Comparison of ENCODE assay signal across 8 mouse cellular contexts in the genomic region with DNA sequence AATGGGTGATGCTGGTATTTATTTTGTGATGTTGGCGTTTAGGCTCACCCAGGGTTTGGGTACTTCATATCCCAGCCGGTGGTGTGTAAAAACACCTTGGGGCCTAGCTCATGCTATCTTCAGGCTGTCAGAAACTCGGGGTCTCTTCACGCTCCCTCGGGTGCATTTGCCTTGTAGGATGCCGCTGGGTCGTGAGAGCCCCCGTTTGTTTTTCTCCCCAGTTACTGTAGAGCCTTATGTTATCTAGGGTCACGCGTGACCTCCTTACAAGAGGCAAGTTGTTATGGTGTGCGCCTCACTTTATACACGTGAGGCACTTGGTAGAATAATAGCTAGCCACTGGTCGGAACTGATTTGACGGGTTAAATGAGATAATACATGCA. TPM values are rescaled to one million over a fixed set of nuclear protein-coding genes. Genes with fewer than 3 reads are reported as not detected.
DNase-seq lines count a peak whose midpoint lies in the region; ATAC-seq lines count a peak whose summit lies in the region.

No protein-coding gene starts in this region.

- H3K4me2 ChIP-seq in neural tube, embryonic 11.5 days (ENCODE audit: low read depth) = peak overlapping the region; percentile 47
- peak overlapping the region; percentile 69 for H3K4me2 ChIP-seq in limb, embryonic 15.5 days
- peak overlapping the region; percentile 72 for H3K4me2 ChIP-seq in stomach, embryonic 14.5 days (replicated peaks; ENCODE audit: low read depth, low read length)

- H3K27ac ChIP-seq in neural tube, embryonic 11.5 days (ENCODE audit: low read depth, low read length) = no peak overlapping the region
- H3K27ac ChIP-seq in forebrain, embryonic 10.5 days = peak overlapping the region; percentile 86
- peak overlapping the region; percentile 9; the same call in 1 of the 2 replicates for H3K27ac ChIP-seq in limb, embryonic 15.5 days
- H3K27ac ChIP-seq in stomach, embryonic 14.5 days (ENCODE audit: low read length) = no peak overlapping the region

- peak overlapping the region; percentile 75 for H3K4me3 ChIP-seq in neural tube, embryonic 11.5 days (ENCODE audit: low read depth, low read length)
- peak overlapping the region; percentile 85 for H3K4me3 ChIP-seq in forebrain, embryonic 10.5 days
- H3K4me3 ChIP-seq in limb, embryonic 15.5 days = peak overlapping the region; percentile 70
- peak overlapping the region; percentile 82 for H3K4me3 ChIP-seq in stomach, embryonic 14.5 days (ENCODE audit: low read depth, low read length)

- H3K4me1 ChIP-seq in neural tube, embryonic 11.5 days (ENCODE audit: control insufficient read depth, insufficient read depth, low read length) = no peaks in the 10 kb centered on the region; the same call in 1 of the 2 replicates
- peaks cover 8% of the 10 kb centered on the region for H3K4me1 ChIP-seq in forebrain, embryonic 10.5 days
- peaks cover 8% of the 10 kb centered on the region for H3K4me1 ChIP-seq in limb, embryonic 15.5 days
- 0 out of 2 replicates have a peak, but pooled peaks cover 4% of the 10 kb centered on the region for H3K4me1 ChIP-seq in stomach, embryonic 14.5 days (ENCODE audit: control insufficient read depth, insufficient read depth, low read length)

- H3K36me3 ChIP-seq in neural tube, embryonic 11.5 days (ENCODE audit: control insufficient read depth, insufficient read depth, low read length) = peaks cover 11% of the 10 kb centered on the region
- H3K36me3 ChIP-seq in forebrain, embryonic 10.5 days (replicated peaks) = peaks cover 37% of the 10 kb centered on the region
- peaks cover 33% of the 10 kb centered on the region for H3K36me3 ChIP-seq in limb, embryonic 15.5 days
- H3K36me3 ChIP-seq in stomach, embryonic 14.5 days (ENCODE audit: control insufficient read depth, insufficient read depth, low read length) = peaks cover 31% of the 10 kb centered on the region

- peak; percentile 64 for ATAC-seq in neural tube, embryonic 11.5 days (ENCODE audit: insufficient read depth, low FRiP score, low TSS enrichment)
- ATAC-seq in limb, embryonic 15.5 days (ENCODE audit: insufficient number of reproducible peaks, low FRiP score, low TSS enrichment, low read depth) = no peak
- ATAC-seq in stomach, embryonic 14.5 days (ENCODE audit: insufficient number of reproducible peaks, insufficient read depth, low FRiP score, low read depth) = peak; percentile 39

- DNase-seq in neural tube, embryonic 11.5 days (ENCODE audit: low spot score) = no peak
- no peak for DNase-seq in neural tube, embryonic 10.5 days (ENCODE audit: extremely low spot score, low spot score)
- DNase-seq in forebrain, embryonic 10.5 days (ENCODE audit: extremely low spot score, low spot score) = peak; percentile 19
- DNase-seq in gastrocnemius, adult 18-20 months (ENCODE audit: low spot score) = no peak
- no peak for DNase-seq in thymus, postnatal 14 days
- no peak for DNase-seq in right cerebral cortex, adult 2 months (ENCODE audit: low spot score in 2 of 2)

- peak overlapping the region; percentile 73 for H3K9ac ChIP-seq in neural tube, embryonic 11.5 days (ENCODE audit: low read length)
- H3K9ac ChIP-seq in limb, embryonic 15.5 days = peak overlapping the region; percentile 77
- peak overlapping the region; percentile 72 for H3K9ac ChIP-seq in stomach, embryonic 14.5 days (replicated peaks; ENCODE audit: low read depth, low read length)

- 3% methylated on average over 14 of the region's 14 CpGs for WGBS in neural tube, embryonic 11.5 days
- WGBS in forebrain, embryonic 10.5 days = 2% methylated on average over 14 of the region's 14 CpGs
- WGBS in limb, embryonic 15.5 days = 1% methylated on average over 14 of the region's 14 CpGs
- WGBS in stomach, embryonic 14.5 days = 2% methylated on average over 14 of the region's 14 CpGs

- H3K27me3 ChIP-seq in neural tube, embryonic 11.5 days (ENCODE audit: control insufficient read depth, insufficient read depth, low read length) = no peaks in the 10 kb centered on the region
- H3K27me3 ChIP-seq in forebrain, embryonic 10.5 days (ENCODE audit: poor library complexity, severe bottlenecking) = no peaks in the 10 kb centered on the region
- no peaks in the 10 kb centered on the region for H3K27me3 ChIP-seq in limb, embryonic 15.5 days
- no peaks in the 10 kb centered on the region for H3K27me3 ChIP-seq in stomach, embryonic 14.5 days (ENCODE audit: control insufficient read depth, insufficient read depth, low read length)

- H3K9me3 ChIP-seq in neural tube, embryonic 11.5 days (ENCODE audit: control insufficient read depth, low read length) = no peaks in the 10 kb centered on the region
- H3K9me3 ChIP-seq in forebrain, embryonic 10.5 days = no peaks in the 10 kb centered on the region
- no peaks in the 10 kb centered on the region for H3K9me3 ChIP-seq in limb, embryonic 15.5 days
- no peaks in the 10 kb centered on the region for H3K9me3 ChIP-seq in stomach, embryonic 14.5 days (ENCODE audit: control insufficient read depth, low read depth, low read length)

RNA-seq across cellular contexts. Expression of gene Ddx47, which starts 0.3 kb away (rescaled TPM):
- polyA plus RNA-seq in neural tube, embryonic 11.5 days (2014; fragmentation: Nextera tagmentation; extraction: Ambion mirVana) = 109 and 112 TPM in 2 replicates
- polyA plus RNA-seq in forebrain, embryonic 10.5 days (2016; fragmentation: Nextera tagmentation; extraction: Ambion mirVana) = 115 and 116 TPM in 2 replicates
- 101 and 104 TPM in 2 replicates for polyA plus RNA-seq in limb, embryonic 15.5 days (2015; fragmentation: Nextera tagmentation; extraction: Ambion mirVana)
- 107 and 111 TPM in 2 replicates for polyA plus RNA-seq in stomach, embryonic 14.5 days (2014; fragmentation: Nextera tagmentation; extraction: Ambion mirVana)
- total RNA-seq in gastrocnemius, adult 18-20 months (2021) = 10 to 100 TPM; 24.3 to 24.9 TPM

RNA-seq across cellular contexts. Expression of gene Apold1, which starts 30.2 kb away (rescaled TPM):
- 2.8 and 3.2 TPM in 2 replicates for polyA plus RNA-seq in neural tube, embryonic 11.5 days (2014; fragmentation: Nextera tagmentation; extraction: Ambion mirVana)
- polyA plus RNA-seq in forebrain, embryonic 10.5 days (2016; fragmentation: Nextera tagmentation; extraction: Ambion mirVana) = 2.5 and 3.1 TPM in 2 replicates
- 5.4 and 5.9 TPM in 2 replicates for polyA plus RNA-seq in limb, embryonic 15.5 days (2015; fragmentation: Nextera tagmentation; extraction: Ambion mirVana)
- 3.5 and 4.0 TPM in 2 replicates for polyA plus RNA-seq in stomach, embryonic 14.5 days (2014; fragmentation: Nextera tagmentation; extraction: Ambion mirVana)
- total RNA-seq in gastrocnemius, adult 18-20 months (2021) = 1 to 10 TPM; 1.6 to 4.9 TPM

RNA-seq across cellular contexts. Expression of gene Gprc5a, which starts 53.7 kb away (rescaled TPM):
- 5.8 and 7.5 TPM in 2 replicates for polyA plus RNA-seq in neural tube, embryonic 11.5 days (2014; fragmentation: Nextera tagmentation; extraction: Ambion mirVana)
- polyA plus RNA-seq in forebrain, embryonic 10.5 days (2016; fragmentation: Nextera tagmentation; extraction: Ambion mirVana) = 3.8 and 4.0 TPM in 2 replicates
- 10.0 and 11.8 TPM in 2 replicates for polyA plus RNA-seq in limb, embryonic 15.5 days (2015; fragmentation: Nextera tagmentation; extraction: Ambion mirVana)
- 15.2 and 17.0 TPM in 2 replicates for polyA plus RNA-seq in stomach, embryonic 14.5 days (2014; fragmentation: Nextera tagmentation; extraction: Ambion mirVana)
- 1 to 10 TPM in 1 of 2 experiments, under 1 TPM in 1; 0.96 to 1.6 TPM for total RNA-seq in gastrocnemius, adult 18-20 months (2021)

Comparison
In these comparisons a context has a peak if more than half of its experiments do, and no peak if none do; other contexts are left out.
1. H3K27ac ChIP-seq: peak in forebrain, embryonic 10.5 days (single experiment) and limb, embryonic 15.5 days (single experiment); none in neural tube, embryonic 11.5 days (single experiment) and stomach, embryonic 14.5 days (single experiment).
2. Peak in every context shown above with its lines, with median percentiles within 50 percentile points of each other: H3K4me2 ChIP-seq, H3K4me3 ChIP-seq and H3K9ac ChIP-seq.